Mouse (Mus musculus): Measurements from ENCODE around the gene Tlx3.
A peak's percentile ranks its signal among the peaks of the same experiment; 100 is the strongest.

The Tlx3 gene

DNA sequence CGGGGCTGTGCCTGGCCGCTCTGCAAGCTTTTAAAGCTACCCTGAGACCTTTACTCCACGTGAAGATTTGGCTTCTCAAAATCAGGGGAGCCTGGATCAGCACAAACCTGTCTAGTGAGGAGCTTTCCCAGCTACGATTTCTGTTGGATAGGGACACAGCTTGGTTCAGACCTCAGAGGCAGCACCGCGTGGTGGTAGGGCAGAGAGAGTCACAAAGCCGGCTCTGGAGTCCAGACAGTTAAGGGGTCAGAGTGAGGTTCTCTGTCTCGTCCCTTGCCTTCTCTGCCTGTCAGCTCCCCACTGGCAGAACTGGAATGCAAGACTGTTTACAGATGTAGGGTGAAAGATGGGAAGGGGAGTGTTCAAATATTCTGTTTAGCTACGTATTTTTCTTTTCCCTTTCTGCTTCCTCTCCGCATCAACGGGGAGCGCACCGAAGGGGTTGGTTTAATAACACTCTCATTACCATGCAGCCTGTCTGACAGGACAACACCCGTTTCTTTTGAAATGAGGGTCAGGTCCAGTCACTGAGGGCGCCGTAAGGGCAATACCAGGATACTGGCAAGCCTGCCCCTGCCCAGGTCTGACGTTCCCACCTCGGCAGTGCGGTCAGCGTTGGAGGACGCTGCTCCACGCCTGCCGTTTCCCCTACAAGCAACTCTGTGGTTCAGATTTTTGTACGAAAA, 6.8 kb downstream of the Tlx3 start:
- DNase-seq: peak; percentile 26

DNA sequence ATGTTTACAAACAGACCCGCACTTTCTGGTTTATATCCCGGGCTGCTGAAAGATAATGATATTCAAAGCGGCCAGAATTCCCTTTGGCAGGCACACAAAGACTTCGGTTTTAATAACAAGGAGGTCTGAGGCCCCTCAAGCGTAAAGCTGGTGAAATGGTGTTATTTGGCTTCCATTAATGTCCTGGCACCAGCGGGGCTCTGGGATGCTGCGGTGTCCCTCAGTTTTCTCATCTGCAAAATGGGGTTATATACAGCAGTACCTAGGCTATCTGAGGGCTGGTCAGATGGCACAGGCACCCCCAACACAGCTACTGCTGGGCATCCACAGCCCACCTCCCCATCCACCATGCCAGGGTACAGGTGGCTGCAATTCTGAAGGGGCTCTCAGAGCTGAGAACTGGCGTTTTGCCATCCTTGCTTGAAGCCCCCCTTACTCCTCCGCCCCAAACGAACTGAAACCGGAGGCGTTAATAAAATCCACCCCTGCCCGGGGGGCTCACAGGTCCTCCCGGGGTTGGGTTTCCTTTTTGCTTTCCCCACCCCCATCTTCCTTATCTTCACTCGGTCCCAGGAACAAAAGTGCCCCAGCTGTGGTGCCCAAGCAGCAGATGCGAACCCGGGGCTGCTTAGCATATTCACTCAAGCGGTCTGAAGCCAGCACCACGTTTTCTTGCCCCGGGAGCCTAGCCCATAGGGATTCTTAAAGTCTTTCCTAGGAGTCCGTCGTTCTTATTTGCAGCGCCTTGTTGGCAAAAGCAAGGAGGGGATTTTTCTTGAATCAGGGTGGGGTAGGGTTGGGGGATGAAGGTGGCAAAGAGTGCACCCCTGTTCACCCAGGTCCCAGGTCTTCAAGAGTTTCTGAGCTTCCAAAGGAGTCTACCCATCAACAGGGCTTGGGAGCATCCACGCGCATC, 7.6 kb downstream of the Tlx3 start:
- DNase-seq: peak; percentile 36

DNA sequence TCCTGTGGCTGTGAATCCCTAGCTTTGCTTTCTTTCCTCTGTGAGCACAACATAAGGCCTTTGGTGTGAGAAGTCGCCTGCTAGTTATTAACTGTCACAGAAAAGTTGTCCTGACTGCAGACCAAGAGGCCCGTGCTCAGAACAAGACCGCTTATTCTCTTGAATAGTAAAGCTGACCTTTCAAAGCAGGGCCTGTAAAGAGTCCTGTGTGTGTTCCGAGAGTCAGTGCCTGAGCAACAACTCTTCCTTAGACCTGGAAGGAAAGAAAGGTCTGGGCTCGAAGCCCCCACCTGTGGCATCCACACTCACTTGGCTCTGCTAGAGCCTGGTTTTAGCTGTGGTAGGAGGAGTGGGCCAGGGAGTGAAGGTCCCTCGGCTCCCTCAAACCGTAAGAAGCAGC, 8.3 kb downstream of the Tlx3 start:
- no peak for DNase-seq

DNA sequence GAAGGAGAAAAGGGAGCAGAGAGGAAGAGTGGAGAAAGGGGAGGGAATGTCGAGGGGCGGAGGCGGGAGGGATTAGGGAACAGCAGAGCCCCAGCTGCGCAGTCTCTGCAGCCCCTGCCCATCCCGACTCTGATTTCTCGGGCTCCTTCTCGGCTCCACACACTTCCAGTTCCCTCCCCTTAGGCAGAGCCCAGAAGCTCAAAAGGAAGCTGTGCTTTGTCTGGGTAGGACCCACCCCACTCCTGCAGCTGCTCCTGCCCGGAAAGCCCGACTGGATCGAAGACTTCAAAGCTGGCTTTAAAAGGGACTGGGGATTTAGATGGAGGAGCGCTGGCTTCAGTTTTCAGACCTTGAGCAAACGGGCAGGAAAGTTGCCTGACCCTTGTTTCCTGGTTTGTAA, 9.7 kb downstream of the Tlx3 start:
- DNase-seq: no peak

DNA sequence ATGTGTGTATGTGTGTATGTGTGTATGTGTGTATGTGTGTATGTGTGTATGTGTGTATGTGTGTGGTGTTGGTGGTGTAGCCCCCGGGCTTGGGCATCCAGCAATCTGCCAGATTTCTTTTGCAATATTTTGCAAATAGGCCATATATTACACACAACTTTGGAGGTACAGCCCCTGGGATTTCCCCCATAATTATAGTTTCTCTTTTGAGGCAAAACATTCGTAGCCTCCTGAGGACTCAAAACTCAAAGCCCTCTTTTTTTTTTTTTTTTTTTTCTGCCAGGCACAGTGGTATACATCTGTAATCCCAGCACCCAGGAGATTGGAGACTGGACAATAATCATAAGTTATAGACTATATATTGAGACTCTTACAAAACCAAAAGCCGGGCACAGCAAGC, 21.6 kb downstream of the Tlx3 start:
- DNase-seq: no peak

DNA sequence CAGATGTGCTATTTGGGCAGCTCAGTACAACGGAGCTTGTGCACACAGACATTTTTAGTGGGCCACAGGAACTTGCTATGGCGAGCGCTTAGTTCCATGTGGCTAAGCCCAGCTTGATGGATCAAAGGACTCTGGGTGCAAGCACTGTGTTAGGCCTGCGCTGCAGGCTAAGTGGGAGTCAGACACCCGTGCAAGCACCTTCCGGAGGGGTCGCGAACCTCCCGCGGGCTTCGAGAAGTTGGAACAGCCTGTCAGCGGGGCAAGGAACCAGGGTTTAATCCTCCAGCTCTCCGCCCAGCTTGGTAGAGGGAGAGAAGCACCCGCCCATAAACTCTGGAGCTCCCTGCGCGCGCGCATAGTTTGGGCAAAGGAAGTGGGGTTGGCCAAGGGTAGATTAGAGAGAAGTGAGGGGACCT, 22.7 kb downstream of the Tlx3 start:
- DNase-seq: no peak

DNA sequence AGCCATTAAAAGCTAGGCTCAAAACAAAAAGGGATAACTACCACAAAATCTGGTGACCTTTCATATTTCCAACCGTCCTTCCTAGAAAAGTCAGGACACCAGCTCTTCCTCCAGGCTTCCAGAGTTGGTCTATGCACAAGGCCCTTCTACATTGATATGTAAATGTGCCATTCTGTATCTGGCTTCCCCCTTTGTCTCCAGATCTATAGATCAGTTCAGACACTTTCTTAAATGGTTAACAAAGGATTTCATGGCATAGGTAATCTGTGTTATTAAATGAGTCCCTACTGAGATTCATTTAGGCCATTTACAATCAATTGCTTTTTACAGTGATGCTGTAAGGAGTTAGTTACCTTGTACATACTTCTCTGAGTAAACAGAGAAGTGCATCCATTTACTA, 23.6 kb downstream of the Tlx3 start:
- no peak for DNase-seq

DNA sequence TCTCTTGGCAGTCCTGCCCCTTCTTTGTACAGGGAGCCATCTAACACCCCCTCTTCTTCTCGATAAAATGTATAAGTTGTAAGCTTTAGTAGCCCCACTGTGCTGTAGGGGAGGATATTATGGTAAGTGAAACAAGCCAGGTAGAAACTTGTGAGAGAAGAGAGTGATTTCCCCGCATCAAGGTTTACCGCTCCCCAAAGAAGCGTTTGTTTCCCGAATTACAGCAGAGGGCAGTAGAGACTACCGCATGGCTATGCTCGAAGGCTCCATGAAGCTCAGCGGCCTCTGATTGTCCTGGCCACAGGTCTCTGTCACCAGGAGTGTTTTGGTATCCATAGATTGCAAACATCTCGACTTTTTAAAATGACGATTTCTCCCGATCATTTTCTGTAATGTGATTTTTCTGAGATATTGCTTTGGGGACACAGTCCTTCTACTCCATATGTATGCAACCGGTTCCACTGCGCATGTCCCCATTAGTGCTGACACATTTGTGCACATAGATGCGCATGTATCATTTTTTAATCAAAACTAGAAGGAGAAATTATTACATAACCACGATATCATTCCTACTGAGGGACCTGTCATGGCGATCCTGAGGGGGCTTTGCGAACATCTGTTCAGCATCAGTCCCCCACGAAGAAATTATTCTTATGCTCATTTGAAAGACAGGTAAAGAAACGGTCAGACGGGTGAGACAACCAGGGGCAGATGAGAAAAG, 26.7 kb downstream of the Tlx3 start:
- DNase-seq: peak; percentile 36

DNA sequence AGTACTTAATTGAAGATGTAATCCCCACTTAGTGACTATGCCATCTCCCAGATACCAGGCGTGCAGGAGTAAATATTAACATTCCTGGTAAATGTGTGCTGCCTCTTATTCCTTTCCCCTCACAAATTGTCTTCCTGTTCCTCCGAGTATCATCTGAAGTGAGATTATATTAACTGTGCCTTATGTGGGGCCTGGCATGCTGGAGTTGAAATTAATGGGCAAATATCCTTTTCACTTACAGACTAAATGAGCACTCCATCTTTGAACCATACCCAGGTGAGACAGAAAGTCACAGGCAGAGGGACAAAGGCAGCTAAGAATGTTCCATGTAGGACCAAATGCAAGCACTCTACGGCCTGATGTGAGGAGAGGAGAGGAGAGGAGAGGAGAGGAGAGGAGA, 27.6 kb downstream of the Tlx3 start:
- no peak for DNase-seq

DNA sequence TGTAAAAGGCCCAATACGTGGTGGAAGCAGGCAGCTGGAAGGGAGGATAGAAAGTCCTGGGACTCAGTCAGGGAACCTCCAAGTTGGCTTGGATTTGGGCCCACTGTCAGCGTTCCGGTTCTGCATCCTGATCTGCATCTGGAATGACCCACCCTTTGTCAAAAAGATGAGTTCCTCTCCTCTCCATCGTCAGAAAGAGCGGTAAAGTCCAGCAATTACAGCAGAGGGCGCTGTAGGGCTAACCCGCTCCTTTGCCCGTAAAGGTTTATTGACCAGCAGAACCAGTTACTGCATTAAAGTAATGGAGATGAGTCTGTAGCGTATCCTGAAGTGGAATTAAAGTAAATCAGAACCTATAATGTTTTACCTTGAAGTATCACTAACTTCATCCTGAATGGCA, 32.9 kb downstream of the Tlx3 start:
- peak; percentile 30 for DNase-seq

DNA sequence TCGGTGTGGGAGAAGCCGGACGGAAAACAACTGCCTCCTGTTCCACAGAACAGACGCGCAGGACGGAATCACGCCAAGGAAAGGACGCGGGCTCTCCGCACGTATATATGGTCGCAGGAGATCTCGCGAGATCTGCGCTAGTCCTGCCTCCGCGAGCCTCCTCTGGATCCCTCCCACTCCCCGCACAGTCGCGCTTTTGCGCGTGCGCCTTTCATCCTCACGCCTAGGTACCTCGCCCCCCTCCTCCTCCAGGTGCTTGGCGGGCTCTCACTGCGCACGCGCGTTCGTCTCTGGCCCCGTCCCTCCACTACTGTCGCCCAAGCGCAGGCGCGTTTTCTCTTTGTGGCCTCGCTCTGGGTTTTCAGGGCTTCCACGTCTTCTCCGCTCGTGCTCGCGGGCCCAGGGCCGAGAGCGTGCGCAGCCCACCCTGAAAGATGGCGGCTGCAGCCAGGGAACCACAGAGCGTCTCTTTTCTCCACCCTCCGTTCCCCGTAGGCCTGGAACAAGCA, 40.3 kb downstream of the Tlx3 start, which contains the start of gene Npm1:
Npm1 (minus strand) TSS at position 209 of the 509 bp plus-strand sequence.
- peak; percentile 100 for DNase-seq

DNA sequence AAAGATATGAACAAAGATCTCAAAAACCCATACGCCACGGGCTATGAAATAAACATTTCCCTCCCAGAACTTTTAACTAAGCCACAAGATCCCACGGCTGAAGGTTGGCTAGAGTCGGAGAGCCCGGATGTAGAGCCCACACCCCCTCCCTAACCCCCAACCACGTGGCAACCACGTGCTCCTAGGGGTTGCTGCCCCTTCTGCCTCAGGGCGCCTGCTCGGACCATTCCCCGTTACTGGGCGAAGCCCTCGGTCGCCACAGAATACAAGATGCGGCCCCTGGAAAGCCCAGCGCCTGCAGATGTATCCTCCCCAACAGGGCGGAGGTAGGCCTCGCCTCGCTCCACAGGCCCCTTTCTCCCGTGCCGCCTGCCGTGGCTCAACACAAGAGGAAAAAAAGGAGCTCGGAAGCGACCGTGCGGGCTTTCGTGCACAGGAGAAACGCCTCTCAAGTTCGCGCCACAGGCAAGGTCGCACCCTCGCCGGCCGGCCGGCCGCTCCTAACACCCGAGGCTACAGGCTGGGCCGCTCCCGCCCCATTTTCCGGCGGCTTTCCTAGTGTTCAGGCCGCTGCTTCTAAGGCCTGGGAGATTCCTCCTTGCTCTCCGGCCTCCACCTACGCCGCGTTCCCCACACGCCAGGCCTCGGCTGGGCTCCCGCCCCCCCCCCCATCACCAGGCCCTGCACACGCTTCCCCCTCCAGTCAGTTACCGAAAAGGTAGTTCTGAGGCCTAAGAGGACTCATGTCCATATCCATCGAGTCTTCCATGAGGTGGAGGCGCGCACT, 41.0 kb downstream of the Tlx3 start:
- DNase-seq: peak; percentile 71

DNA sequence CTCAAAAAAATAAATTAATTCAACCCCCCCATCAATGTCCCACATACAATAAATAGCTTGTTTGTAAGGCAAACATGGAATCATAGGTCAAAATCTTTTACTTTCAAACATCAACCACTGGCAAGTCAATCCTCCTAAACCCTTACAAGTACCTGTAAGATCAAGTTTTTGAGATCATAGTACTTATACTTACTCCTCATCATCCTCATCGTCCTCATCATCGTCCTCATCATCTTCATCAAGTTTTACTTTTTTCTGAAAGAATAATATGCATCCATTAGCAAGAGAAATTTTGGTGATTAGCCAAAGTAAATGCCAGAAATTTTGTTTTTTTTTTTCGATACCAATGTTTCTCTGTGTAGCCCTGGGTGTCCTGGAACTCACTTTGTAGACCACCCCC, 43.6 kb downstream of the Tlx3 start:
- no peak for DNase-seq

DNA sequence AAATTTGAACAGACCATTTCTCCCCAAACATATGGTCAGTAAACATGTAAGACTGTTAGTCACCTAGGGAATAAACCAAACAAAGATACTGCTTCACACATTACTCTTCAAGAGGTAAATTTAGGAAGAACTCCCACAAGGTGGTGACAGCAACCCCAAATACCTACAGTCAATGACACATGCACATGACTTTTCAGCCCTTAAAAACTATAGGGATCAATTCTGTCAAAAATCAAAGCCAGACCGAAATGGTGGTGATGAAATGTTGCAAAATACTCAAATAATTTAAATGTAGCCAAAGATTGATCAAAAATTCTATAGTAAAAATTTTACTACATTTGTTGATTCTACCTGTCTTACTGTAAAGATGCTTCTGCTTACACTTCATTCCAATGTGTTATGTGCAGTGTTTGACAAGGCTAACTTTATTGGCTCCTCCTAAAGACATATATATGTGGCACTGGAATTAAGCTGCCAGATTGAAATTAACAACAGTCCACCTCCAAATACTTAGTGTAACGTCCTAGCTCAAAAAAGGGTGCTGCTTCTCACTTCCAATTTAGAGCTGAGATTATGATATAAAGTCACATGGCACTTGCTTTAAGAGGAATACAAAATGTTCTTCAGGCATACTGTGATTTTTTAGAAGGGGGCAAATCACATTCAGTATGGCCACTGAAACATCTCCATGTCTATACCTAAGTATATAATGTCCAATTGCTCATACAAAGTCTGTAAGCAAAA, 45.8 kb downstream of the Tlx3 start:
- DNase-seq: no peak

DNA sequence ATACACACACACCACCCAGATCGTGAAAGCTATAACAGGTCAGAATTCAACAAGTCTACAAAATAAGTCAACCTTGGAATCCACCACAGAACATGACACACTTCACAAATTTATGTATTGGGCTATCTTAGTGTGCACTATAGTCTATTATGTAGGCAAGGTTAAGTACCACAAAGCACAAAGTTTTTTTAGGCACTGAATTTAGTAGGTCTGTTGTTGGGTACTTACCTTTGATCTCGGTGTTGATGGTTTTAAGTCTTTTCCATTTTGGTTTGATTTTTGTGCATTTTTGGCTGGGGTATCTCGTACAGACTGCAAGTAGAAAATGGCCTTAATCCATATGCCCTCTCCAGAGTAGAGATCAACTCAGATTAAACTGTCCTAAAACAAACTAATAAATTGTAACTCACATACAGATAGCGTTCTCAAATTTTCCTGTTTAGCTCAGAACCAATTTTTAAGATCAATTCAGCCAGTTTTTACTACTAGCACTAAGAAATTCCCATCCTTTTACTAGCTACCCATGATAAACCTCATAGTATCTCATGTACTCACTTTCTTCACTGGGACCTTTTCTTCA, 46.9 kb downstream of the Tlx3 start:
- no peak for DNase-seq

DNA sequence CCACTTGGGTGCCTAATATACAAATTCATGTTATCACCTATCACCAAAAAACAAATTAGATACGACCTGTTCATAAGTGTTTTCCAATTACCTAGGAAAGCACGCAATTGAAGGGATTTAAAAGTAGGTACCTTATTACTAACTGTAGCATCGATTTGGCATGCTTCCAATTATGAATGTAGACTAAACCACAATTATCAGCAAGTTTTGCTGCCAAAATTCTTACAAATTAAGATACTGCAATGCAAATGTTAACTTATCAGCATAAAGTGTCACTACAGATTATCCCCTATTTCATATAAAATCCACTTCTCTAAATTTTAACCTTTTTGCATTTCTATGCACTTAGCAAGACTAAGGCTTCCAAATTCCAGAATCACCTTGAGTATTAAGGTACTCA, 48.9 kb downstream of the Tlx3 start:
- DNase-seq: no peak

DNA sequence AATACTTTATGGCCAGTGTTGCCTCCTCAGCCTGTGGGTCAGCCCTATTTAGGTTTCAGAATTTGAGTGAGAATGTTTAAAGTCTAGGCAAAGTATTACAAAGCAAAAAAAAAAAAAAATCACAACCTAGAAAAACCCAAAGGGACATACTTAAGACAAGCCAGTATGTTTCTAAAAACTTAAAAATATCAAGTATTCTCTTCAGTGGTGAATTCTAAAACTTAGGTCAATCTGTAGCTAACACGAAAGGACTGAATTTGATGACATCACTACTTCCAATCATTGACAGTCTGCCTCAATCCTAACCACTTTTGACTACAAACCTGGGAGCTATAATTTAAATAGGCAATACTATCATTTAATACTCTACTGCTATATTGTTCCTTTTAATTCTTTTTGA, 50.4 kb downstream of the Tlx3 start:
- no peak for DNase-seq

DNA sequence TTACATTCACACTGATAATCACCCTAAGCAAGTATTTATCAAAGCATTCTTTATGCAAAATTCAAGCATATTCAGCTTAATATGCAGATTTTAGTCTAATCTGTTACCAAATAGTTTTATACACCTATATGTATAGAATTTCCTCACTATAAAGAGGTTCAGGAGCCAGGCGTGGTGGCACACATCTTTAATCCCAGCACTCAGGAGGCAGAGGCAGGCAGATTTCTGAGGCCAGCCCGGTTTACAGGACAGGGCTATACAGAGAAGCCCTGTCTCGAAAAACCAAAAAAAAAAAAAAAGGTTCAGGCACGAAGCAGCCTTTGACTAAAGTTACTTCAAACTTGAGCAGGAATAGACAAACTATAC, 51.6 kb downstream of the Tlx3 start:
- DNase-seq: no peak

DNA sequence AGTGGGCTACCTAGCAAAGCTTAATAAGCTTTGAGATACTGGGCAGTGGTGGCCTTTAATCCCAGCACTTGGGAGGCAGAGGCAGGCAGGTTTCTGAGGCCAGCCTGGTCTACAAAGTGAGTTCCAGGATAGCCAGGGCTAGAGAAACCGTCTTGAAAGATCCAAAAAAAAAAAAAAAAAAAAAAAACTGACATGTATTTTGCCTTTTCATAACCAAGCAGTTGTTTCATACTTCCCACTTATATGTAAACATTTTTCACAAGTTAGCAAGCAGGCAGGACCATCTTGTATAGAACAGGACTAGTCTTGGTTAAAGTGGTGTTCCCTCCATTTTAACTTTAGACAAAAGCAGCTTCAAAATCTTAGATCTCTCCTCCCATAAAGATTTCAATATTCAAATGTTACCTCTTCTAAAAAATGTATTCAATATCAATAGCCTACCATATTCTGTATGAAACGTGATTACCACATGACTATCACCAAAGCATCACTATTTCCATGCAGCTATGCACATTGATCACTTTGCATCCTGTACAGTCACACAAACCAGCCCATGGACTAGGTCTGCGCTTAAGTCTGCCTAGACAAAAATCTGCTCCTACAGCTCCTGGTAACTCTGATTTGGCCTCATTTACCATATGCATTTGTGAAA, 52.1 kb downstream of the Tlx3 start:
- DNase-seq: no peak

Measured in cerebellum, adult 11-12 months (tissue).